In the genomic region with DNA sequence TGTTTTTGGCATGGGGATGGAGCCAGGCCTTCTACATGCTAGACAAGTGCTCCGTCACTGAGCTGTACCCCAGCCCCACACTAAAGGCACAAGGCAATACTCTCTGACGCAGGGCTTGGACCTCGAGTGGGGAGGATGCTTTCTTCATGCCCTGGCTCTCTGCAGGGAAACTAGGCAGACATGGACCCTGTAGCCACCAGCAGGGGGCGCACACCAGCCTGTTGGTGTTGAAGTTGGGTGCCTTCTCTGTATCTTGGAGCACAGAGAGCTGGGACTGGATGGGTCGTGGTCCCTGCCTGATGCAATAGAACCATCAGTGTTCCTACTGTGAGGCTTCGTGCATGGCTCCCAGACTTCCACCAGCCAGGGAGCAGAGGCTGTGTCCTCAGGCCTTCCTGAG, we compare ENCODE assay signal across 10 mouse cellular contexts. TPM values are rescaled to one million over a fixed set of nuclear protein-coding genes. Genes with fewer than 3 reads are reported as not detected.
DNase-seq lines count a peak whose midpoint lies in the region; ATAC-seq and TF ChIP-seq lines count a peak whose summit lies in the region.
"Had no signal": no experiment of that assay in that cellular context is flagged by ENCODE, and none has a peak within 500 bp of the region (broad histone marks: within the 10 kb centered on the region; RNA-seq: fewer than 3 reads in every experiment).

No protein-coding gene starts in this region.

- ATAC-seq in kidney, postnatal 0 days (replicated peaks; ENCODE audit: low FRiP score, low read depth) = no peak
- ATAC-seq in stomach, postnatal 0 days (ENCODE audit: low FRiP score, low TSS enrichment) = 0 out of 2 replicates have a peak, but pooled peaks have one; percentile 13

- H3K27me3 ChIP-seq in kidney, postnatal 0 days (ENCODE audit: insufficient read depth, low read length) = no peaks in the 10 kb centered on the region
- H3K27me3 ChIP-seq in stomach, postnatal 0 days (ENCODE audit: control insufficient read depth, insufficient read depth, low read length) = no peaks in the 10 kb centered on the region
- H3K27me3 ChIP-seq: limb, embryonic 12.5 days; stomach, embryonic 15.5 days had no signal

- TF ChIP-seq CTCF in kidney, postnatal 0 days (IDR thresholded peaks at IDR 0.05; ENCODE audit: low read depth) = peak; percentile 73
- TF ChIP-seq CTCF in stomach, postnatal 0 days (IDR thresholded peaks at IDR 0.05; ENCODE audit: low read depth) = peak; percentile 82

- no peaks in the 10 kb centered on the region for H3K36me3 ChIP-seq in kidney, postnatal 0 days (ENCODE audit: insufficient read depth, low read length)
- H3K36me3 ChIP-seq in stomach, postnatal 0 days (ENCODE audit: control insufficient read depth, insufficient read depth, low read length) = peaks cover 8% of the 10 kb centered on the region; the same call in 1 of the 2 replicates
- H3K36me3 ChIP-seq: stomach, embryonic 15.5 days had no signal

- H3K9me3 ChIP-seq in kidney, postnatal 0 days (replicated peaks; ENCODE audit: low read length) = no peaks in the 10 kb centered on the region
- no peaks in the 10 kb centered on the region for H3K9me3 ChIP-seq in stomach, postnatal 0 days (ENCODE audit: control insufficient read depth, low read length)
- H3K9me3 ChIP-seq: limb, embryonic 12.5 days; stomach, embryonic 15.5 days had no signal

- DNase-seq in heart, adult 18-20 months = peak; percentile 39 to 57
- no peak for DNase-seq in heart, adult 8-10 months (ENCODE audit: low spot score)
- DNase-seq in B cell, adult 2 months = peak; percentile 75 to 76
- peak; percentile 53 for DNase-seq in adipocyte (ENCODE audit: low spot score)
- DNase-seq in embryo, embryonic 11 days = peak; percentile 68
- DNase-seq in kidney, postnatal 0 days (ENCODE audit: low spot score) = peak; percentile 44
- peak; percentile 69 for DNase-seq in lung, postnatal 36 days
- DNase-seq in stomach, postnatal 0 days (ENCODE audit: low spot score) = peak; percentile 53

- TF ChIP-seq EP300 in stomach, postnatal 0 days (optimal IDR thresholded peaks at IDR 0.05) = no peak

- no peak overlapping the region for H3K9ac ChIP-seq in kidney, postnatal 0 days (ENCODE audit: low read depth, low read length)
- no peak overlapping the region for H3K9ac ChIP-seq in stomach, postnatal 0 days (ENCODE audit: low read length)
- H3K9ac ChIP-seq: limb, embryonic 12.5 days; stomach, embryonic 15.5 days had no signal

- H3K27ac ChIP-seq in kidney, postnatal 0 days = no peak overlapping the region
- H3K27ac ChIP-seq in stomach, postnatal 0 days (replicated peaks) = no peak overlapping the region
- H3K27ac ChIP-seq: limb, embryonic 12.5 days; stomach, embryonic 15.5 days had no signal

- H3K4me2 ChIP-seq in kidney, postnatal 0 days (ENCODE audit: low read length) = no peak overlapping the region
- H3K4me2 ChIP-seq in stomach, postnatal 0 days (replicated peaks; ENCODE audit: low read depth) = no peak overlapping the region
- H3K4me2 ChIP-seq: limb, embryonic 12.5 days; stomach, embryonic 15.5 days had no signal

- no peaks in the 10 kb centered on the region for H3K4me1 ChIP-seq in kidney, postnatal 0 days (replicated peaks; ENCODE audit: insufficient read depth, low read length)
- H3K4me1 ChIP-seq in stomach, postnatal 0 days (replicated peaks; ENCODE audit: control insufficient read depth, insufficient read depth) = no peaks in the 10 kb centered on the region
- H3K4me1 ChIP-seq: limb, embryonic 12.5 days; stomach, embryonic 15.5 days had no signal

- 55% methylated on average over 6 of the region's 6 CpGs for WGBS in kidney, postnatal 0 days
- 42% methylated on average over 6 of the region's 6 CpGs for WGBS in stomach, postnatal 0 days

- no peak overlapping the region for H3K4me3 ChIP-seq in kidney, postnatal 0 days (replicated peaks; ENCODE audit: low read depth, low read length)
- no peak overlapping the region for H3K4me3 ChIP-seq in stomach, postnatal 0 days (ENCODE audit: low read depth, low read length)
- H3K4me3 ChIP-seq: limb, embryonic 12.5 days; stomach, embryonic 15.5 days had no signal

RNA-seq across cellular contexts. Expression of a gene that starts 10.3 kb away (rescaled TPM):
- total RNA-seq in heart, adult 18-20 months (2021) = 10 to 100 TPM; 24.6 to 27.4 TPM
- total RNA-seq in heart, adult 8-10 months (2022) = 10 to 100 TPM; 26.2 to 27.8 (median 27.1) TPM
- polyA plus RNA-seq in kidney, postnatal 0 days (2015; fragmentation: Nextera tagmentation; extraction: Ambion mirVana) = 16.5 and 17.6 TPM in 2 replicates
- polyA plus RNA-seq in stomach, postnatal 0 days (2015; fragmentation: Nextera tagmentation; extraction: Ambion mirVana) = 16.3 and 18.0 TPM in 2 replicates

RNA-seq across cellular contexts. Expression of a gene that starts 23.6 kb away (rescaled TPM):
- 100 to 1,000 TPM; 282 to 304 TPM for total RNA-seq in heart, adult 18-20 months (2021)
- total RNA-seq in heart, adult 8-10 months (2022) = 100 to 1,000 TPM; 261 to 277 (median 272) TPM
- 513 and 542 TPM in 2 replicates for polyA plus RNA-seq in kidney, postnatal 0 days (2015; fragmentation: Nextera tagmentation; extraction: Ambion mirVana)
- 310 and 322 TPM in 2 replicates for polyA plus RNA-seq in stomach, postnatal 0 days (2015; fragmentation: Nextera tagmentation; extraction: Ambion mirVana)

RNA-seq across cellular contexts. Expression of a gene that starts 48.2 kb away (rescaled TPM):
- total RNA-seq in heart, adult 18-20 months (2021) = 1 to 10 TPM; 4.7 to 4.9 TPM
- total RNA-seq in heart, adult 8-10 months (2022) = 1 to 10 TPM; 5.4 to 7.2 (median 6.3) TPM
- polyA plus RNA-seq in kidney, postnatal 0 days (2015; fragmentation: Nextera tagmentation; extraction: Ambion mirVana) = 0.04 and 0.11 TPM in 2 replicates
- polyA plus RNA-seq in stomach, postnatal 0 days (2015; fragmentation: Nextera tagmentation; extraction: Ambion mirVana) = 0.77 and 0.93 TPM in 2 replicates
